Mouse (Mus musculus) kidney, adult 2 months (tissue): ENCODE measurements at regions not wholly inside any gene's neighbourhood (a gene's known extent, or its start where the extent isn't known, plus 50 kb on each side); places are given as distances from the start of the nearest gene placed in this dataset.

Experiments
- CTCF ChIP-seq: fragments of 200-500 bp; conservative IDR thresholded peaks from 2 replicates; pipeline ENCODE4 v1.5.1; 2011; ENCODE audit warnings: low read depth, mild to moderate bottlenecking, control low read depth, low read length, moderate library complexity, mixed read lengths; ENCODE audit not compliant: insufficient read depth, insufficient read length
- POLR2A ChIP-seq: fragments of 200-500 bp; IDR thresholded peaks from one replicate; pipeline ENCODE4 v1.6.1; 2011; ENCODE audit warnings: low read depth, low read length, control low read depth

DNA sequence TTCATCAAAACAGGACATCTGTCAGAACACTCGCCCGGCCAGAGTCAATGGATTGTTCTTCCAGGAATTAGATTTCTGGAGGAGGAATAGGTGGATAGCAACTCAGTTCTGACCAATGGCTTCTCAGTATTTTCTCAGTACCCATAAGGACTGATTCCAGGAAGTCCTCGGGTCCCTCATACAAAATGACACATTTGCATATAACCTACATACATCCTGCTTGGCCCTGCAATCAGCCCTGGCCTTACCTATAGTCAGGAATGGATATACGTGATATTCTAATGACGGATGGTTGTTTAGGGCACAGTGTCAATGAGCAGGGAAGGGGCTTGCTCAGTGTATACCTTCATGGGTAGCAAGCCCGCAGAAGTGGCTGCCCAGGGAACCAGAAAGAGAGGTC, 327.8 kb upstream of the 3110018I06Rik start:
- no peak for TF ChIP-seq CTCF
- TF ChIP-seq POLR2A = no peak
